In genomic region chr17:36030046-36030702, GRCm38 (mm10) we compare ENCODE assay signal across 28 mouse cellular contexts. TPM values are rescaled to one million over a fixed set of nuclear protein-coding genes. Genes with fewer than 3 reads are reported as not detected.
DNase-seq lines count a peak whose midpoint lies in the region; ATAC-seq and TF ChIP-seq lines count a peak whose summit lies in the region.
"Not testable (repeated sequence)": the region's sequence is repeated elsewhere in the genome, so short reads cannot be mapped to it uniquely, and the experiment has no call there.
"Had no signal": no experiment of that assay in that cellular context is flagged by ENCODE, and none has a peak within 500 bp of the region (broad histone marks: within the 10 kb centered on the region; RNA-seq: fewer than 3 reads in every experiment).

No protein-coding gene starts in this region.

- H3K4me3 ChIP-seq in MEL (ENCODE audit: control insufficient read depth in 1 of 2, insufficient read depth in 1 of 2, low read depth in 2 of 2, low read length in 2 of 2); heart, embryonic 13.5 days; liver, embryonic 11.5 days (ENCODE audit: low read depth, low read length); liver, postnatal 0 days (ENCODE audit: low read depth, low read length): not testable (repeated sequence)
- peak overlapping the region; percentile 72; the same call in 1 of the 2 replicates for H3K4me3 ChIP-seq in small intestine, adult 2 months (ENCODE audit: low read depth, low read length)

- peak; percentile 84 for ATAC-seq in erythroid progenitor cell, adult 5-6 weeks (replicated peaks; ENCODE audit: low FRiP score, poor library complexity, severe bottlenecking)
- ATAC-seq in heart, embryonic 13.5 days (ENCODE audit: extremely low read depth, insufficient number of reproducible peaks, low FRiP score, low TSS enrichment) = peak; percentile 20; the same call in 1 of the 2 replicates
- ATAC-seq in liver, embryonic 11.5 days (replicated peaks; ENCODE audit: low FRiP score) = peak; percentile 36; the same call in 1 of the 2 replicates
- ATAC-seq in liver, postnatal 0 days = peak; percentile 26

- TF ChIP-seq EP300 in MEL (IDR thresholded peaks at IDR 0.05; ENCODE audit: low read depth in 1 of 2, low read length in 2 of 2) = peak; percentile 72 to 74
- TF ChIP-seq EP300 in liver, postnatal 0 days (IDR thresholded peaks at IDR 0.05; ENCODE audit: low read depth) = peak; percentile 72

- peaks cover 34% of the 10 kb centered on the region for H3K79me2 ChIP-seq in MEL (ENCODE audit: control insufficient read depth, insufficient read depth, low read length, poor library complexity)

- peaks cover 13 to 27% of the 10 kb centered on the region in 2 experiments for H3K4me1 ChIP-seq in MEL (ENCODE audit: control insufficient read depth in 1 of 2, insufficient read depth in 2 of 2, low read length in 2 of 2)
- not testable (repeated sequence) for H3K4me1 ChIP-seq in heart, embryonic 13.5 days; liver, embryonic 11.5 days (replicated peaks; ENCODE audit: control insufficient read depth, insufficient read depth, low read length); small intestine, adult 2 months (ENCODE audit: control insufficient read depth, insufficient read depth, insufficient read length, low read length)
- H3K4me1 ChIP-seq in liver, postnatal 0 days (ENCODE audit: insufficient read depth) = peaks cover 18% of the 10 kb centered on the region

- DNase-seq in MEL (ENCODE audit: low read depth, low spot score) = peak; percentile 80
- not testable (repeated sequence) for DNase-seq in liver, embryonic 11.5 days (ENCODE audit: low spot score)
- peak; percentile 37 for DNase-seq in liver, postnatal 0 days

- not testable (repeated sequence) for H3K27me3 ChIP-seq in MEL (ENCODE audit: control insufficient read depth in 1 of 2, insufficient read depth in 2 of 2, low read length in 2 of 2); liver, embryonic 11.5 days (replicated peaks; ENCODE audit: control insufficient read depth, insufficient read depth, low read length); liver, postnatal 0 days (ENCODE audit: insufficient read depth, low read length); small intestine, adult 2 months (ENCODE audit: control insufficient read depth, insufficient read depth, low read length)
- H3K27me3 ChIP-seq in heart, embryonic 13.5 days (replicated peaks) = peaks cover 12% of the 10 kb centered on the region

- TF ChIP-seq RAD21 in MEL (IDR thresholded peaks at IDR 0.05; ENCODE audit: low read depth, low read length) = not testable (repeated sequence)

- 69% methylated on average over 4 of the region's 4 CpGs for WGBS in heart, embryonic 13.5 days
- 60% methylated on average over 2 of the region's 4 CpGs for WGBS in liver, embryonic 11.5 days
- 67% methylated on average over 1 of the region's 4 CpGs for WGBS in liver, postnatal 0 days (ENCODE audit: insufficient replicate concordance)
- WGBS in small intestine, adult 2 months = 73% methylated on average over 4 of the region's 4 CpGs

- not testable (repeated sequence) for H3K9me3 ChIP-seq in MEL (replicated peaks; ENCODE audit: insufficient read depth, low read length); heart, embryonic 13.5 days; liver, embryonic 11.5 days (ENCODE audit: control insufficient read depth, low read length); liver, postnatal 0 days (ENCODE audit: low read length)

- H3K9ac ChIP-seq in MEL (ENCODE audit: control insufficient read depth, low read depth, low read length, poor library complexity, severe bottlenecking); heart, embryonic 13.5 days; liver, embryonic 11.5 days (ENCODE audit: low read depth, low read length); liver, postnatal 0 days (replicated peaks): not testable (repeated sequence)

- TF ChIP-seq POLR2A in MEL (IDR thresholded peaks at IDR 0.05; ENCODE audit: control insufficient read depth in 1 of 2, insufficient read depth in 1 of 2, low read depth in 1 of 2, low read length in 2 of 2, poor library complexity in 1 of 2); small intestine, adult 2 months (IDR thresholded peaks at IDR 0.05; ENCODE audit: low read depth, low read length): not testable (repeated sequence)

- H3K4me2 ChIP-seq in heart, embryonic 13.5 days = peak overlapping the region; percentile 24; the same call in 1 of the 2 replicates
- H3K4me2 ChIP-seq in liver, embryonic 11.5 days = not testable (repeated sequence)
- 0 out of 2 replicates have a peak overlapping the region, but pooled peaks have one; percentile 26 for H3K4me2 ChIP-seq in liver, postnatal 0 days (ENCODE audit: low read depth, low read length)

- TF ChIP-seq CTCF in MEL (IDR thresholded peaks at IDR 0.05 in 2 of 3, conservative IDR thresholded peaks at IDR 0.05 in 1 of 3; ENCODE audit: control insufficient read depth in 1 of 3, insufficient read depth in 1 of 3, low read depth in 2 of 3, low read length in 3 of 3, poor library complexity in 1 of 3, severe bottlenecking in 1 of 3); liver, postnatal 0 days (IDR thresholded peaks at IDR 0.05; ENCODE audit: low read depth); small intestine, adult 2 months (IDR thresholded peaks at IDR 0.05; ENCODE audit: extremely low read depth, insufficient read length, insufficient replicate concordance, low read depth, low read length): not testable (repeated sequence)

- H3K36me3 ChIP-seq in MEL (ENCODE audit: control insufficient read depth in 1 of 2, insufficient read depth in 2 of 2, low read length in 2 of 2) = peaks cover 2 to 27% of the 10 kb centered on the region in 2 experiments; a peak in 3 of 4 replicates
- H3K36me3 ChIP-seq in heart, embryonic 13.5 days; liver, embryonic 11.5 days (ENCODE audit: control insufficient read depth, insufficient read depth, low read length); liver, postnatal 0 days (replicated peaks; ENCODE audit: insufficient read depth, low read length); small intestine, adult 2 months (ENCODE audit: control insufficient read depth, insufficient read depth, low read length): not testable (repeated sequence)

- H3K27ac ChIP-seq in MEL (ENCODE audit: control insufficient read depth, low read depth, low read length); heart, embryonic 13.5 days (replicated peaks); liver, embryonic 11.5 days (ENCODE audit: low read depth, low read length); small intestine, adult 2 months (ENCODE audit: insufficient read depth, low read depth, low read length): not testable (repeated sequence)
- H3K27ac ChIP-seq in liver, postnatal 0 days (ENCODE audit: low read depth) = 0 out of 2 replicates have a peak overlapping the region, but pooled peaks have one; percentile 29

RNA-seq across cellular contexts. Expression of gene H2-T23, which starts 2.5 kb away (rescaled TPM):
- total RNA-seq in MEL (2012; rRNA removed) = 18.3 and 20.3 TPM in 2 replicates
- polyA plus RNA-seq in MEL (2012; ENCODE audit: insufficient read depth in 1 of 2, insufficient read length in 2 of 2, low read depth in 1 of 2, low replicate concordance in 2 of 2, missing spikeins in 1 of 2) = 10 to 100 TPM in 1 of 2 experiments, not detected in 1; 12.2 TPM
- total RNA-seq in erythroid progenitor cell, adult 5-6 weeks (2015; ENCODE audit: low replicate concordance) = 109 and 146 TPM in 2 replicates
- total RNA-seq in erythroid progenitor cell, adult 5-6 weeks (2017; ENCODE audit: low replicate concordance) = 93.4 and 104 TPM in 2 replicates
- polyA plus RNA-seq in heart, embryonic 13.5 days (2015; fragmentation: Nextera tagmentation; extraction: Ambion mirVana) = 4.8 and 5.0 TPM in 2 replicates
- polyA plus RNA-seq in liver, embryonic 11.5 days (2014; fragmentation: Nextera tagmentation; extraction: Ambion mirVana) = 15.9 and 16.1 TPM in 2 replicates
- 113 and 120 TPM in 2 replicates for polyA plus RNA-seq in liver, postnatal 0 days (2015; fragmentation: Nextera tagmentation; extraction: Ambion mirVana)
- polyA plus RNA-seq in small intestine, adult 2 months (2012; rRNA removed) = 268 and 784 TPM in 2 replicates

RNA-seq across cellular contexts. Expression of gene H2-T24, which starts 9.8 kb away (rescaled TPM):
- total RNA-seq in MEL (2012; rRNA removed) = 25.4 and 25.9 TPM in 2 replicates
- polyA plus RNA-seq in MEL (2012; ENCODE audit: insufficient read depth in 1 of 2, insufficient read length in 2 of 2, low read depth in 1 of 2, low replicate concordance in 2 of 2, missing spikeins in 1 of 2) = 10 to 100 TPM in 1 of 2 experiments, not detected in 1; 14.1 TPM
- total RNA-seq in erythroid progenitor cell, adult 5-6 weeks (2015; ENCODE audit: low replicate concordance) = 84.3 and 115 TPM in 2 replicates
- total RNA-seq in erythroid progenitor cell, adult 5-6 weeks (2017; ENCODE audit: low replicate concordance) = 293 and 328 TPM in 2 replicates
- 2.4 and 2.8 TPM in 2 replicates for polyA plus RNA-seq in heart, embryonic 13.5 days (2015; fragmentation: Nextera tagmentation; extraction: Ambion mirVana)
- 3.1 and 3.5 TPM in 2 replicates for polyA plus RNA-seq in liver, embryonic 11.5 days (2014; fragmentation: Nextera tagmentation; extraction: Ambion mirVana)
- polyA plus RNA-seq in liver, postnatal 0 days (2015; fragmentation: Nextera tagmentation; extraction: Ambion mirVana) = 4.6 and 5.4 TPM in 2 replicates
- 0.98 and 5.4 TPM in 2 replicates for polyA plus RNA-seq in small intestine, adult 2 months (2012; rRNA removed)
- total RNA-seq: ES-E14 had no signal

RNA-seq across cellular contexts. Expression of gene H2-T22, which starts 12.4 kb away (rescaled TPM):
- 22.5 and 27.0 TPM in 2 replicates for total RNA-seq in MEL (2012; rRNA removed)
- 10 to 100 TPM in 1 of 2 experiments, not detected in 1; 45.5 TPM for polyA plus RNA-seq in MEL (2012; ENCODE audit: insufficient read depth in 1 of 2, insufficient read length in 2 of 2, low read depth in 1 of 2, low replicate concordance in 2 of 2, missing spikeins in 1 of 2)
- total RNA-seq in erythroid progenitor cell, adult 5-6 weeks (2015; ENCODE audit: low replicate concordance) = 19.1 and 19.7 TPM in 2 replicates
- 5.5 and 16.4 TPM in 2 replicates for total RNA-seq in erythroid progenitor cell, adult 5-6 weeks (2017; ENCODE audit: low replicate concordance)
- 6.9 and 7.5 TPM in 2 replicates for polyA plus RNA-seq in heart, embryonic 13.5 days (2015; fragmentation: Nextera tagmentation; extraction: Ambion mirVana)
- polyA plus RNA-seq in liver, embryonic 11.5 days (2014; fragmentation: Nextera tagmentation; extraction: Ambion mirVana) = 9.5 and 10.2 TPM in 2 replicates
- polyA plus RNA-seq in liver, postnatal 0 days (2015; fragmentation: Nextera tagmentation; extraction: Ambion mirVana) = 16.2 and 17.1 TPM in 2 replicates
- 32.0 and 60.5 TPM in 2 replicates for polyA plus RNA-seq in small intestine, adult 2 months (2012; rRNA removed)

RNA-seq across cellular contexts. Expression of gene Gm6034, which starts 12.6 kb away (rescaled TPM):
- total RNA-seq in MEL (2012; rRNA removed) = not detected in 2 replicates
- under 1 TPM in 1 of 2 experiments, not detected in 1; 0.11 TPM for polyA plus RNA-seq in MEL (2012; ENCODE audit: insufficient read depth in 1 of 2, insufficient read length in 2 of 2, low read depth in 1 of 2, low replicate concordance in 2 of 2, missing spikeins in 1 of 2)
- total RNA-seq in erythroid progenitor cell, adult 5-6 weeks (2015; ENCODE audit: low replicate concordance) = not detected in 2 replicates
- total RNA-seq in erythroid progenitor cell, adult 5-6 weeks (2017; ENCODE audit: low replicate concordance) = not detected in 2 replicates
- not detected in 2 replicates for polyA plus RNA-seq in heart, embryonic 13.5 days (2015; fragmentation: Nextera tagmentation; extraction: Ambion mirVana)
- not detected in 2 replicates for polyA plus RNA-seq in liver, embryonic 11.5 days (2014; fragmentation: Nextera tagmentation; extraction: Ambion mirVana)
- not detected in 2 replicates for polyA plus RNA-seq in liver, postnatal 0 days (2015; fragmentation: Nextera tagmentation; extraction: Ambion mirVana)
- polyA plus RNA-seq in small intestine, adult 2 months (2012; rRNA removed) = not detected in 2 replicates
- total RNA-seq: adrenal gland, postnatal 14 days; gastrocnemius, adult 8-10 months; heart, postnatal 25 days; left cerebral cortex, adult 18-20 months; left cerebral cortex, postnatal 25 days had no signal
- polyA plus RNA-seq: cerebellum, adult 2 months; embryonic facial prominence, embryonic 13.5 days; forebrain, embryonic 14.5 days; frontal cortex, adult 2 months; gonadal fat pad, adult 2 months; heart, embryonic 14.5 days; hindbrain, embryonic 12.5 days; kidney, embryonic 16.5 days; large intestine, adult 2 months; limb, embryonic 13.5 days; lung, embryonic 15.5 days; midbrain, embryonic 10.5 days; midbrain, postnatal 0 days; neural tube, embryonic 15.5 days; testis, adult 2 months had no signal

RNA-seq across cellular contexts. Expression of gene Gm11127, which starts 28.0 kb away (rescaled TPM):
- 5.8 and 6.4 TPM in 2 replicates for total RNA-seq in MEL (2012; rRNA removed)
- 1 to 10 TPM in 1 of 2 experiments, not detected in 1; 1.5 TPM for polyA plus RNA-seq in MEL (2012; ENCODE audit: insufficient read depth in 1 of 2, insufficient read length in 2 of 2, low read depth in 1 of 2, low replicate concordance in 2 of 2, missing spikeins in 1 of 2)
- not detected in 2 replicates for total RNA-seq in erythroid progenitor cell, adult 5-6 weeks (2015; ENCODE audit: low replicate concordance)
- total RNA-seq in erythroid progenitor cell, adult 5-6 weeks (2017; ENCODE audit: low replicate concordance) = 0.39 TPM in 1 of 2 replicates, not detected in the other
- not detected in 2 replicates for polyA plus RNA-seq in heart, embryonic 13.5 days (2015; fragmentation: Nextera tagmentation; extraction: Ambion mirVana)
- not detected in 2 replicates for polyA plus RNA-seq in liver, embryonic 11.5 days (2014; fragmentation: Nextera tagmentation; extraction: Ambion mirVana)
- 0.12 TPM in 1 of 2 replicates, not detected in the other for polyA plus RNA-seq in liver, postnatal 0 days (2015; fragmentation: Nextera tagmentation; extraction: Ambion mirVana)
- polyA plus RNA-seq in small intestine, adult 2 months (2012; rRNA removed) = 70.6 and 179 TPM in 2 replicates
- total RNA-seq: midbrain, postnatal 0 days had no signal
- polyA plus RNA-seq: CD4-positive, CD25-positive, alpha-beta regulatory T cell, adult 4 months; embryonic facial prominence, embryonic 13.5 days; forebrain, embryonic 14.5 days; heart, embryonic 14.5 days; hindbrain, embryonic 12.5 days; kidney, embryonic 16.5 days; limb, embryonic 13.5 days; lung, embryonic 15.5 days; midbrain, embryonic 10.5 days; neural tube, embryonic 15.5 days had no signal

Comparison
In these comparisons a context has a peak if more than half of its experiments do, and no peak if none do; other contexts are left out.
1. ATAC-seq: peak in every context shown above with its lines; median percentile 84 in erythroid progenitor cell, adult 5-6 weeks; 36 in liver, embryonic 11.5 days; 26 in liver, postnatal 0 days; 20 in heart, embryonic 13.5 days.